In the genomic region with DNA sequence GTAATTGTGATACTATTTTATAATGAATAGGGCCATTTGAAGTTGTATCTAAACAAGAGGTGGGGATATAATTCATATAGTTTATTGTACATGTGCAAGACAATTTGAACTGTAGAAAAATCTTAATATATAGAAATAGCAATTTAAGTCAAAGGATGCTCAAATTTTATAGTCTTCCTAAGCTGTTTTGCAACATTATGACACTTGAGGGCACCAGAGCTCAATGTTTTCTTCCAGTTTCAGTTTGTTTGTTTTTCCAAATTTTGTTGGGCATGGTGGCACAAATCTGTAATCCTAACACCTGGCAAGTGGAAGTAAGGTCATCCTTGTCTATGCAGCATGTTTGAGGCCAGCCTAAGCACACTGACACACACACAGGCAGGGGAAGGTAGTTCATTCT, we compare ENCODE assay signal across 20 mouse cellular contexts.
A peak's percentile ranks its signal among the peaks of the same experiment; 100 is the strongest.
DNase-seq lines count a peak whose midpoint lies in the region; ATAC-seq and TF ChIP-seq lines count a peak whose summit lies in the region.
"Had no signal": no experiment of that assay in that cellular context is flagged by ENCODE, and none has a peak within 500 bp of the region (broad histone marks: within the 10 kb centered on the region; RNA-seq: fewer than 3 reads in every experiment).

No protein-coding gene starts in this region.

- ATAC-seq in lung, embryonic 14.5 days (ENCODE audit: insufficient read depth), result no peak
- ATAC-seq in intestine, postnatal 0 days, result no peak
- ATAC-seq: forebrain, embryonic 15.5 days; midbrain, embryonic 16.5 days had no signal

- H3K27me3 ChIP-seq in heart, adult 2 months (ENCODE audit: control insufficient read depth, insufficient read depth, low read length), result no peaks in the 10 kb centered on the region
- no peaks in the 10 kb centered on the region for H3K27me3 ChIP-seq in lung, embryonic 14.5 days (ENCODE audit: insufficient read depth, low read length)
- H3K27me3 ChIP-seq in intestine, postnatal 0 days (replicated peaks; ENCODE audit: control insufficient read depth, insufficient read depth, low read length), result no peaks in the 10 kb centered on the region
- H3K27me3 ChIP-seq: forebrain, embryonic 15.5 days; hindbrain, embryonic 13.5 days; stomach, embryonic 15.5 days had no signal

- no peak for TF ChIP-seq POLR2A in heart, adult 2 months (IDR thresholded peaks at IDR 0.05; ENCODE audit: insufficient read depth, low read depth, low read length)

- no peaks in the 10 kb centered on the region for H3K9me3 ChIP-seq in lung, embryonic 14.5 days (ENCODE audit: low read depth, low read length)
- H3K9me3 ChIP-seq in intestine, postnatal 0 days (ENCODE audit: control insufficient read depth), result no peaks in the 10 kb centered on the region
- H3K9me3 ChIP-seq: forebrain, embryonic 15.5 days; hindbrain, embryonic 13.5 days; limb, embryonic 10.5 days; stomach, embryonic 15.5 days had no signal

- no peak for DNase-seq in heart, adult 2 months
- DNase-seq in heart, adult 8-10 months (ENCODE audit: low spot score), result no peak
- peak; percentile 37 for DNase-seq in lung, embryonic 14.5 days
- no peak for DNase-seq in lung, postnatal 14 days
- DNase-seq in NIH3T3 (ENCODE audit: low read depth), result peak; percentile 38
- no peak for DNase-seq in spleen, postnatal 36 days (ENCODE audit: low spot score in 2 of 2)
- no peak for DNase-seq in kidney, adult 9 months
- DNase-seq: cerebellum, adult 11 months; cerebellum, postnatal 25 days; gastrocnemius, postnatal 10 days; kidney, adult 2 months; kidney, postnatal 4 days; lung, postnatal 36 days had no signal

- TF ChIP-seq EP300 in heart, adult 2 months (IDR thresholded peaks at IDR 0.05; ENCODE audit: insufficient read depth, low read depth, low read length), result no peak

- no peak overlapping the region for H3K9ac ChIP-seq in heart, adult 2 months (ENCODE audit: low read depth, low read length)
- H3K9ac ChIP-seq in lung, embryonic 14.5 days, result no peak overlapping the region
- H3K9ac ChIP-seq in intestine, postnatal 0 days (ENCODE audit: low read depth, low read length), result no peak overlapping the region
- H3K9ac ChIP-seq: forebrain, embryonic 15.5 days; hindbrain, embryonic 13.5 days; liver, embryonic 14.5 days; stomach, embryonic 15.5 days had no signal

- no peak overlapping the region for H3K4me3 ChIP-seq in heart, adult 2 months
- no peak overlapping the region for H3K4me3 ChIP-seq in lung, embryonic 14.5 days (ENCODE audit: low read depth, low read length)
- no peak overlapping the region for H3K4me3 ChIP-seq in intestine, postnatal 0 days (ENCODE audit: low read depth, low read length)
- H3K4me3 ChIP-seq: forebrain, embryonic 15.5 days; hindbrain, embryonic 13.5 days; limb, embryonic 10.5 days; stomach, embryonic 15.5 days had no signal

- H3K36me3 ChIP-seq in heart, adult 2 months (ENCODE audit: control insufficient read depth, insufficient read depth, low read length), result peaks cover 3% of the 10 kb centered on the region
- H3K36me3 ChIP-seq in lung, embryonic 14.5 days (ENCODE audit: insufficient read depth), result peaks cover 18% of the 10 kb centered on the region
- peaks cover 7% of the 10 kb centered on the region for H3K36me3 ChIP-seq in intestine, postnatal 0 days (ENCODE audit: control insufficient read depth, insufficient read depth)
- H3K36me3 ChIP-seq: stomach, embryonic 15.5 days had no signal

- H3K4me1 ChIP-seq in heart, adult 2 months (ENCODE audit: control insufficient read depth, insufficient read depth, low read length), result no peaks in the 10 kb centered on the region
- no peaks in the 10 kb centered on the region for H3K4me1 ChIP-seq in lung, embryonic 14.5 days (ENCODE audit: insufficient read depth)
- no peaks in the 10 kb centered on the region for H3K4me1 ChIP-seq in intestine, postnatal 0 days (replicated peaks; ENCODE audit: control insufficient read depth, insufficient read depth, low read length)
- H3K4me1 ChIP-seq: forebrain, embryonic 15.5 days; hindbrain, embryonic 13.5 days; limb, embryonic 10.5 days; stomach, embryonic 15.5 days had no signal

- H3K79me2 ChIP-seq in heart, adult 2 months (replicated peaks; ENCODE audit: control insufficient read depth, insufficient read depth, low read length), result no peaks in the 10 kb centered on the region

- H3K4me2 ChIP-seq in lung, embryonic 14.5 days, result no peak overlapping the region
- H3K4me2 ChIP-seq in intestine, postnatal 0 days (replicated peaks; ENCODE audit: low read depth), result no peak overlapping the region
- H3K4me2 ChIP-seq: forebrain, embryonic 15.5 days; hindbrain, embryonic 13.5 days; stomach, embryonic 15.5 days had no signal

- intact Hi-C loops in heart, adult 2 months (cut with DNase I), result no loop called here

- peak; percentile 28 for TF ChIP-seq CTCF in heart, adult 2 months (IDR thresholded peaks at IDR 0.05)
- TF ChIP-seq CTCF in lung, embryonic 14.5 days (IDR thresholded peaks at IDR 0.05; ENCODE audit: low read depth), result peak; percentile 23; the same call in 1 of the 2 replicates
- TF ChIP-seq CTCF in intestine, postnatal 0 days (IDR thresholded peaks at IDR 0.05; ENCODE audit: low read depth), result peak; percentile 40

- no peak overlapping the region for H3K27ac ChIP-seq in heart, adult 2 months
- H3K27ac ChIP-seq in lung, embryonic 14.5 days (ENCODE audit: low read depth), result no peak overlapping the region
- H3K27ac ChIP-seq in intestine, postnatal 0 days (ENCODE audit: low read depth, low read length), result no peak overlapping the region
- H3K27ac ChIP-seq: forebrain, embryonic 15.5 days; hindbrain, embryonic 13.5 days; limb, embryonic 10.5 days; liver, embryonic 14.5 days; stomach, embryonic 15.5 days had no signal

Comparison
In these comparisons a context has a peak if more than half of its experiments do, and no peak if none do; other contexts are left out.
1. DNase-seq: peak in lung, embryonic 14.5 days (single experiment) and NIH3T3 (single experiment); none in heart, adult 2 months (0 of 2), heart, adult 8-10 months (single experiment), lung, postnatal 14 days (single experiment), spleen, postnatal 36 days (0 of 2) and kidney, adult 9 months (single experiment).
2. Peak in every context shown above with its lines, with median percentiles within 50 percentile points of each other: CTCF ChIP-seq.